Mouse (Mus musculus): ENCODE data around the gene Dclk2.

DNA sequence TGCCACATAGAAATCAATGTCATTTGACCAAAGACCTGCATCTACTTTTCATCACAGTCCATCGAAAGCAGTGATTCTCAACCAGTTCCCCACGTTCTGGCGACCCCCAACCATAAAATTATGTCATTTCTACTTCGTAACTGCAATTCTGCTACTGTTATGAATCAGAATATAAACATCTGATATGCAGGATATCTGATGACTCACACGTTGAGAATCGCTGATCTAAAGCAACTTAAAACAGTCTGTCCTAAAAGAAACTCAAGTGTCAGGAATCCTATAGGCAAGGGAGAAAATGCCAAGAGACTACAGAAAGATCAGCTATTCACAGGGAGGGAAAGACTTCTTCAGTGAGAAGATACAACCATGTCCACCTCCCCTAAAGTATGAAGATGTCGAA, 69.5 kb downstream of the Dclk2 start:
- no peak for TF ChIP-seq CTCF (IDR thresholded peaks at IDR 0.05; ENCODE audit: borderline replicate concordance, extremely low read depth, insufficient read depth, insufficient read length)
- no peak for TF ChIP-seq POLR2A (IDR thresholded peaks at IDR 0.05; ENCODE audit: borderline replicate concordance, extremely low read depth, insufficient read depth, insufficient read length, poor library complexity, severe bottlenecking)

Data from brain, embryonic 14.5 days (tissue).